Mouse (Mus musculus) MEL (cell line): ENCODE measurements around the gene Tbc1d5. TPM values are rescaled to one million over a fixed set of nuclear protein-coding genes. Genes with fewer than 3 reads are reported as not detected.

Source experiments
- DNase-seq: peaks from one replicate; pipeline ENCODE4 v3.0.0; 2011; ENCODE audit warnings: low read depth, low spot score
- H3K27ac ChIP-seq: 2 replicates; pipeline ENCODE4 v1.5.1; 2012; ENCODE audit warnings: low read depth, mild to moderate bottlenecking, control low read depth, low read length, moderate library complexity; ENCODE audit not compliant: control insufficient read depth
- H3K27me3 ChIP-seq, 2 experiments: fragments of 150-350 bp in 1 of 2; sonication (generic) in 1 of 2; 2 replicates each; pipeline ENCODE4 v1.6.1; 2012; ENCODE audit warnings: low read length in 2 of 2, mild to moderate bottlenecking in 2 of 2, improper control_type of control experiment in 1 of 2, moderate library complexity in 1 of 2; ENCODE audit not compliant: insufficient read depth in 2 of 2, control insufficient read depth in 1 of 2
- H3K36me3 ChIP-seq, 2 experiments: 2 replicates each; pipeline ENCODE4 v1.6.1; 2012 to 2014; ENCODE audit warnings: low read length in 2 of 2, improper control_type of control experiment in 1 of 2, inconsistent platforms in 1 of 2, mild to moderate bottlenecking in 1 of 2; ENCODE audit not compliant: insufficient read depth in 2 of 2, control insufficient read depth in 1 of 2
- H3K4me1 ChIP-seq, 2 experiments: fragments of 150-350 bp in 1 of 2; sonication (generic) in 1 of 2; 2 replicates each; pipeline ENCODE4 v1.6.1; 2012; ENCODE audit warnings: low read length in 2 of 2, improper control_type of control experiment in 1 of 2, mild to moderate bottlenecking in 1 of 2; ENCODE audit not compliant: insufficient read depth in 2 of 2, control insufficient read depth in 1 of 2
- H3K4me3 ChIP-seq, 2 experiments: fragments of 150-350 bp in 1 of 2; sonication (generic) in 1 of 2; 2 replicates each; pipeline ENCODE4 v1.5.1; 2012; ENCODE audit warnings: low read depth in 2 of 2, low read length in 2 of 2, mild to moderate bottlenecking in 2 of 2, moderate library complexity in 2 of 2, control low read depth in 1 of 2, improper control_type of control experiment in 1 of 2; ENCODE audit not compliant: control insufficient read depth in 1 of 2, insufficient read depth in 1 of 2
- H3K79me2 ChIP-seq: 2 replicates; pipeline ENCODE4 v1.6.1; 2012; ENCODE audit warnings: mild to moderate bottlenecking, low read length, moderate library complexity; ENCODE audit not compliant: control insufficient read depth, poor library complexity, insufficient read depth
- H3K9ac ChIP-seq: 2 replicates; pipeline ENCODE4 v1.6.1; 2012; ENCODE audit warnings: low read depth, mild to moderate bottlenecking, control low read depth, low read length, moderate library complexity; ENCODE audit not compliant: control insufficient read depth, poor library complexity, severe bottlenecking
- H3K9me3 ChIP-seq: fragments of 150-350 bp; sonication (generic); replicated peaks from 2 replicates; pipeline ENCODE4 v1.6.1; 2012; ENCODE audit warnings: mild to moderate bottlenecking, low read length, improper control_type of control experiment, moderate library complexity; ENCODE audit not compliant: insufficient read depth
- BHLHE40 ChIP-seq: IDR thresholded peaks from 2 replicates; pipeline ENCODE4 v1.6.1; 2012; ENCODE audit warnings: low read depth, mild to moderate bottlenecking, inconsistent platforms, low read length, improper control_type of control experiment, borderline replicate concordance
- CHD1 ChIP-seq: IDR thresholded peaks from 2 replicates; pipeline ENCODE4 v1.6.1; 2012; ENCODE audit warnings: low read depth, mild to moderate bottlenecking, inconsistent platforms, low read length, improper control_type of control experiment
- CHD2 ChIP-seq: IDR thresholded peaks from 2 replicates; pipeline ENCODE4 v1.6.1; 2011; ENCODE audit warnings: low read length, improper control_type of control experiment
- CTCF ChIP-seq, 3 experiments: IDR thresholded peaks in 2 of 3; conservative IDR thresholded peaks in 1 of 3; 2 replicates each; pipeline ENCODE4 v1.5.1; 2011 to 2012; ENCODE audit warnings: low read length in 3 of 3, low read depth in 2 of 3, mild to moderate bottlenecking in 2 of 3, improper control_type of control experiment in 1 of 3, inconsistent platforms in 1 of 3, mixed read lengths in 1 of 3, moderate library complexity in 1 of 3; ENCODE audit not compliant: control insufficient read depth in 1 of 3, insufficient read depth in 1 of 3, poor library complexity in 1 of 3, severe bottlenecking in 1 of 3
- E2F4 ChIP-seq: IDR thresholded peaks from 2 replicates; pipeline ENCODE4 v1.6.1; 2011; ENCODE audit warnings: low read depth, low read length, improper control_type of control experiment, borderline replicate concordance
- EP300 ChIP-seq, 2 experiments: IDR thresholded peaks; 2 replicates each; pipeline ENCODE4 v1.6.1; 2011; ENCODE audit warnings: improper control_type of control experiment in 2 of 2, low read length in 2 of 2, low read depth in 1 of 2, mild to moderate bottlenecking in 1 of 2
- ETS1 ChIP-seq: IDR thresholded peaks from 2 replicates; pipeline ENCODE4 v1.6.1; 2012; ENCODE audit warnings: low read depth, mild to moderate bottlenecking, inconsistent platforms, low read length, improper control_type of control experiment, moderate library complexity
- HCFC1 ChIP-seq: IDR thresholded peaks from 2 replicates; pipeline ENCODE4 v1.6.1; 2012; ENCODE audit warnings: low read depth, mild to moderate bottlenecking, inconsistent platforms, low read length, improper control_type of control experiment, moderate library complexity
- MAFK ChIP-seq: IDR thresholded peaks from 2 replicates; pipeline ENCODE4 v1.6.1; 2011; ENCODE audit warnings: low read depth, mild to moderate bottlenecking, low read length, improper control_type of control experiment, borderline replicate concordance
- MAX ChIP-seq: IDR thresholded peaks from 2 replicates; pipeline ENCODE4 v1.6.1; 2011; ENCODE audit warnings: low read length, improper control_type of control experiment
- MAZ ChIP-seq: IDR thresholded peaks from 2 replicates; pipeline ENCODE4 v1.6.1; 2012; ENCODE audit warnings: low read depth, mild to moderate bottlenecking, inconsistent platforms, low read length, improper control_type of control experiment
- MYB ChIP-seq: IDR thresholded peaks from 2 replicates; pipeline ENCODE4 v1.6.1; 2011; ENCODE audit warnings: mild to moderate bottlenecking, low read depth, low read length, improper control_type of control experiment
- MYC ChIP-seq: IDR thresholded peaks from 2 replicates; pipeline ENCODE4 v1.6.1; 2011; ENCODE audit warnings: low read depth, mild to moderate bottlenecking, low read length, improper control_type of control experiment, moderate library complexity
- NELFE ChIP-seq: IDR thresholded peaks from 2 replicates; pipeline ENCODE4 v1.6.1; 2011; ENCODE audit warnings: low read depth, low read length, improper control_type of control experiment
- NRF1 ChIP-seq: IDR thresholded peaks from 2 replicates; pipeline ENCODE4 v1.6.1; 2014; ENCODE audit warnings: low read depth, mild to moderate bottlenecking, inconsistent platforms, low read length, improper control_type of control experiment, moderate library complexity; ENCODE audit not compliant: poor library complexity, insufficient read depth, severe bottlenecking
- POLR2AphosphoS2 ChIP-seq: IDR thresholded peaks from 2 replicates; pipeline ENCODE4 v1.6.1; 2011; ENCODE audit warnings: low read length, improper control_type of control experiment
- POLR2AphosphoS5 ChIP-seq: IDR thresholded peaks from 2 replicates; pipeline ENCODE4 v1.6.1; 2012; ENCODE audit warnings: low read depth, borderline replicate concordance, mild to moderate bottlenecking, inconsistent platforms, low read length, moderate library complexity, mixed read lengths
- RAD21 ChIP-seq: IDR thresholded peaks from 2 replicates; pipeline ENCODE4 v1.6.1; 2011; ENCODE audit warnings: mild to moderate bottlenecking, low read depth, low read length, improper control_type of control experiment
- SIN3A ChIP-seq: IDR thresholded peaks from 2 replicates; pipeline ENCODE4 v1.6.1; 2012; ENCODE audit warnings: low read length, improper control_type of control experiment, inconsistent platforms
- SMC3 ChIP-seq: IDR thresholded peaks from 2 replicates; pipeline ENCODE4 v1.6.1; 2011; ENCODE audit warnings: low read depth, low read length, improper control_type of control experiment
- TAL1 ChIP-seq: IDR thresholded peaks from 2 replicates; pipeline ENCODE4 v1.6.1; 2012; ENCODE audit warnings: mild to moderate bottlenecking, inconsistent platforms, low read length, moderate library complexity, mixed read lengths
- TBP ChIP-seq: IDR thresholded peaks from 2 replicates; pipeline ENCODE4 v1.8.0; 2011; ENCODE audit warnings: low read depth, low read length, improper control_type of control experiment
- TCF12 ChIP-seq: IDR thresholded peaks from 2 replicates; pipeline ENCODE4 v1.6.1; 2014; ENCODE audit warnings: low read depth, mild to moderate bottlenecking, inconsistent platforms, low read length, improper control_type of control experiment, moderate library complexity
- UBTF ChIP-seq: IDR thresholded peaks from 2 replicates; pipeline ENCODE4 v1.6.1; 2012; ENCODE audit warnings: low read depth, mild to moderate bottlenecking, inconsistent platforms, low read length, improper control_type of control experiment, moderate library complexity, borderline replicate concordance; ENCODE audit not compliant: insufficient read depth
- USF1 ChIP-seq: IDR thresholded peaks from 2 replicates; pipeline ENCODE4 v1.6.1; 2014; ENCODE audit warnings: low read depth, mild to moderate bottlenecking, inconsistent platforms, low read length, improper control_type of control experiment, moderate library complexity
- USF2 ChIP-seq, 2 experiments: IDR thresholded peaks; 2 replicates each; pipeline ENCODE4 v1.6.1; 2011 to 2012; ENCODE audit warnings: improper control_type of control experiment in 2 of 2, low read length in 2 of 2, borderline replicate concordance in 1 of 2, inconsistent platforms in 1 of 2, low read depth in 1 of 2, mild to moderate bottlenecking in 1 of 2; ENCODE audit not compliant: insufficient read depth in 1 of 2
- ZC3H11A ChIP-seq: IDR thresholded peaks from 2 replicates; pipeline ENCODE4 v1.6.1; 2012; ENCODE audit warnings: low read depth, mild to moderate bottlenecking, inconsistent platforms, low read length, improper control_type of control experiment
- ZMIZ1 ChIP-seq: IDR thresholded peaks from 2 replicates; pipeline ENCODE4 v1.6.1; 2012; ENCODE audit warnings: low read depth, mild to moderate bottlenecking, inconsistent platforms, low read length, improper control_type of control experiment, moderate library complexity
- polyA plus RNA-seq, 2 experiments: library from polyadenylated mRNA; stranded (reverse) in 1 of 2; unstranded in 1 of 2; fragments of >175 nt in 1 of 2; fragments of >200 nt in 1 of 2; gene quantifications; 2 replicates each; pipeline versions ENCODE4 v1.2.1 to v1.2.4; 2012; ENCODE audit warnings: low replicate concordance in 2 of 2, low read depth in 1 of 2; ENCODE audit not compliant: insufficient read length in 2 of 2, insufficient read depth in 1 of 2, missing spikeins in 1 of 2
- total RNA-seq: library from RNA; depleted of rRNA; stranded (reverse); fragments of 300-350 nt; gene quantifications from 2 replicates; pipeline ENCODE4 v1.2.3, GENCODE M21; 2012

Tbc1d5 gene
- total and polyA plus RNA-seq, 3 experiments = 5.4 to 116 (median 8.2) TPM

DNA sequence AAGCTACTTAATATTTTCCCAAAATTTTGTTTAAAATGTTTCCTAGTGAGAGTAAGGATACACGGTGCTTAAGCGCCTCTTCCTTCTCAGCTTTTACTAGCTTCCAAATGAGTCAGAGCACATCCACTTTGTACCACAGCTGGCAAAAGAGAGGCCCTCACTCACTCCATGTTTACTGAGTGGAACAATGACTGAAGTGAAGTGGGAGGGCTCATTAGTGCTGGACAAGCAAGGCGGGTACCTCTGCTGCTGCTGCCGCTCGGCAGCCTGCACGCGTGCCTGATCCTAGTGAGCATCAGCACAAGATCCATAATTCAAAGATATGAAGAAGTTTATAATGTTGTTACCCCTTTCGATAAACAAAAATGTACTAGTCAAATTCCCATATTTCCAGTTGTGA, 376.8 kb downstream of the Tbc1d5 start:
- TF ChIP-seq RAD21 (no peak), CTCF (IDR thresholded peaks at IDR 0.05 in 2 of 3, conservative IDR thresholded peaks at IDR 0.05 in 1 of 3; ENCODE audit: control insufficient read depth in 1 of 3, insufficient read depth in 1 of 3, low read depth in 2 of 3, low read length in 3 of 3, poor library complexity in 1 of 3, severe bottlenecking in 1 of 3) (no peak), TCF12 (no peak), MAX (no peak), SMC3 (no peak), BHLHE40 (no peak), SIN3A (no peak), NELFE (no peak), POLR2AphosphoS5 (no peak), MYB (no peak), USF2 (IDR thresholded peaks at IDR 0.05; ENCODE audit: borderline replicate concordance in 1 of 2, insufficient read depth in 1 of 2, low read depth in 1 of 2, low read length in 2 of 2) (no peak), EP300 (IDR thresholded peaks at IDR 0.05; ENCODE audit: low read depth in 1 of 2, low read length in 2 of 2) (no peak), USF1 (no peak), TBP (no peak), CHD1 (no peak), POLR2AphosphoS2 (no peak), E2F4 (no peak), TAL1 (no peak), ZC3H11A (no peak), ZMIZ1 (no peak)

GRCm38 (mm10) chr17:50795445-50796095, 383.6 kb downstream of the Tbc1d5 start:
- peak; percentile 97 for TF ChIP-seq RAD21
- TF ChIP-seq MYC = no peak
- no peak for TF ChIP-seq HCFC1
- TF ChIP-seq ETS1 = no peak
- TF ChIP-seq CTCF (IDR thresholded peaks at IDR 0.05 in 2 of 3, conservative IDR thresholded peaks at IDR 0.05 in 1 of 3; ENCODE audit: control insufficient read depth in 1 of 3, insufficient read depth in 1 of 3, low read depth in 2 of 3, low read length in 3 of 3, poor library complexity in 1 of 3, severe bottlenecking in 1 of 3) = peak; percentile 66 to 92 (median 66)
- TF ChIP-seq UBTF = no peak
- no peak for TF ChIP-seq NRF1
- TF ChIP-seq SMC3 = peak; percentile 97
- no peak for TF ChIP-seq CHD2
- no peak for TF ChIP-seq E2F4
- no peak for TF ChIP-seq TAL1
- no peak for TF ChIP-seq MAX
- no peak for TF ChIP-seq MAZ
- TF ChIP-seq MAFK = no peak
- peak; percentile 96 for TF ChIP-seq ZC3H11A
- no peak for TF ChIP-seq SIN3A
- H3K27me3 ChIP-seq = no peaks in the 10 kb centered on the region
- H3K9me3 ChIP-seq = no peaks in the 10 kb centered on the region
- DNase-seq = peak; percentile 81
- H3K9ac ChIP-seq = no peak overlapping the region
- H3K4me1 ChIP-seq = no peaks in the 10 kb centered on the region
- H3K79me2 ChIP-seq = no peaks in the 10 kb centered on the region
- peaks cover 0 to 2% of the 10 kb centered on the region in 2 experiments; a peak in 1 of 4 replicates for H3K36me3 ChIP-seq
- no peak overlapping the region for H3K27ac ChIP-seq
- H3K4me3 ChIP-seq = no peak overlapping the region

More for the DNA sequence above, 376.8 kb downstream of the Tbc1d5 start:
- no peaks in the 10 kb centered on the region for H3K9me3 ChIP-seq
- H3K27me3 ChIP-seq = no peaks in the 10 kb centered on the region
- no peaks in the 10 kb centered on the region for H3K36me3 ChIP-seq
- H3K79me2 ChIP-seq = no peaks in the 10 kb centered on the region
- no peaks in the 10 kb centered on the region for H3K4me1 ChIP-seq
- no peak overlapping the region for H3K4me3 ChIP-seq
- H3K27ac ChIP-seq = no peak overlapping the region
- H3K9ac ChIP-seq = no peak overlapping the region
- no peak for DNase-seq
